Mouse (Mus musculus) small intestine, adult 10 weeks (tissue): ENCODE data around the gene Tldc2. TPM values are rescaled to one million over a fixed set of nuclear protein-coding genes. Genes with fewer than 3 reads are reported as not detected.

Source experiments
- polyA plus RNA-seq: library from polyadenylated mRNA; stranded (reverse); fragments of 350-450 nt; fragmentation: Illumina TruSeq; extraction: RNeasy Lipid Tissue Mini Kit (QIAGEN cat#74804); gene quantifications from one replicate; pipeline ENCODE4 v1.2.3, GENCODE M21; 2014; ENCODE audit warnings: low replicate concordance

Tldc2 gene
- 0.89 TPM for polyA plus RNA-seq

DNA sequence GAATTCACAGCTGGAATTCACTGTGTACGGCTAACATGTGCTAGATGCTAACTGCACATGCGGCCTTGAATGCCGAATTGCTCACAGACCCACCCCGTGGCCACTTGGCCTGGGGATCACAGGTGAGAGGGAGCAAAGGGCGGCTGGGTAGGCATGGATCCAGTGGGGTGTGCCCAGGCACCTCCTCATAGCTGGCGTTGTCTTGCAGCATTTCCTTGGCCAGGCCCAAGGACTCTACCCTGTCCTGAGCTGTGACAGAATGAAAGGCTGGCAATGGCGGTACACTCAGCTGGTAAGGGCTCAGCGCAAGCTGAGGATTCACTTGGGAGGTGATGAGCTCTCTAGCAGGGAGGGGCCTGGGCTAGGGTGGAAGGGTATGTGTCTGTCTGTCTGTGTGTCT, at the start of gene Tldc2:
Tldc2 (plus strand) TSS at position 260 of the 400 bp plus-strand sequence.

GRCm38 (mm10) chr2:157078793-157079700, 7.8 kb upstream of the Tldc2 start, which contains the start of gene Soga1:
Gene Soga1 (minus strand): TSS chr2:157079254.

DNA sequence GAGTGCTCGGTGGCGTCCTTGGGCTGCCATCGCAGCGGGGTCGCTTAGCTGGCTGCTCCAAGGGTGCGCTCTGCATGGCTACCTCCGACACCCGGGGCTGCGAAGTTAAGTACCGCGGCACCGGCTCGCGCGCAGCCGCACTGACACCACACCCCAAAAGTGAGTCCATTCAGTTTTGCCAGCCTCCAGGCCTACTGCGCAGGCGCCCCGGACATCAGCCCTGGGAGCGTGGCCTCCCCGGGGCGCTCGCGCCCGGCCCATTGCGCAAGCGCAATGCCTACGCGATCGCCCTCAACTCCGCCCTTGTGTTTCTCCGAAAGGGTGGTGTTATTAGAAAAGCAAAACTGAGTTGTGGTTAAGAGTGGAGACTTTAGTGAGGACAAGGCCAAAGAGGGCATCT, 48.2 kb downstream of the Tldc2 start, which contains the start of gene Samhd1:
Samhd1 (minus strand) TSS at position 252 of the 400 bp plus-strand sequence.

Other genes with a start within 250 kb of the Tldc2 start
- gene Tgif2, start 247.0 kb upstream of the Tldc2 start, polyA plus RNA-seq, result 1.5 TPM
- 2.4 TPM for gene 4930518I15Rik, start 229.1 kb upstream of the Tldc2 start, polyA plus RNA-seq
- gene Rab5if, start 223.9 kb upstream of the Tldc2 start, polyA plus RNA-seq, result 109 TPM
- gene Sla2, start 199.9 kb upstream of the Tldc2 start, polyA plus RNA-seq, result 1.1 TPM
- gene Ndrg3, start 95.0 kb upstream of the Tldc2 start, polyA plus RNA-seq, result 57.4 TPM
- 14.5 TPM for gene Dsn1, start 79.9 kb upstream of the Tldc2 start, polyA plus RNA-seq
- 0.11 TPM for gene Soga1, start 7.8 kb upstream of the Tldc2 start, polyA plus RNA-seq
- gene Samhd1, start 48.2 kb downstream of the Tldc2 start, polyA plus RNA-seq, result 442 TPM
- 47.4 TPM for gene Rbl1, start 117.5 kb downstream of the Tldc2 start, polyA plus RNA-seq
- 162 TPM for gene Rpn2, start 192.0 kb downstream of the Tldc2 start, polyA plus RNA-seq
- not detected for gene Mroh8, start 192.5 kb downstream of the Tldc2 start, polyA plus RNA-seq